Mouse (Mus musculus): ENCODE results near the gene Zmym3. TPM values are rescaled to one million over a fixed set of nuclear protein-coding genes. Genes with fewer than 3 reads are reported as not detected.
A peak's percentile ranks its signal among the peaks of the same experiment; 100 is the strongest.
"Not testable (repeated sequence)": the region's sequence is repeated elsewhere in the genome, so short reads cannot be mapped to it uniquely, and the experiment has no call there.

The Zmym3 gene
- polyA plus RNA-seq, 1 experiment from 2014 or later = 27.7 TPM

GRCm38 (mm10) chrX:101379744-101380143, 40.9 kb downstream of the Zmym3 start:
- Histone ChIP-seq H3K4me1 (ENCODE audit: control insufficient read depth, insufficient read depth, low read length) (no peaks in the 10 kb centered on the region; the same call in 1 of the 2 replicates), H3K4me2 (ENCODE audit: low read depth, low read length) (no peak overlapping the region), H3K4me3 (replicated peaks; ENCODE audit: low read length) (no peak overlapping the region), H3K9me3 (replicated peaks; ENCODE audit: control insufficient read depth, low read length) (no peaks in the 10 kb centered on the region), H3K27me3 (ENCODE audit: control insufficient read depth, insufficient read depth, low read length) (peaks cover 33% of the 10 kb centered on the region), H3K27ac (ENCODE audit: low read length) (no peak overlapping the region), H3K9ac (ENCODE audit: low read length) (no peak overlapping the region), H3K36me3 (ENCODE audit: control insufficient read depth, insufficient read depth, low read length) (no peaks in the 10 kb centered on the region)
- WGBS = 55% methylated on average over 1 of the region's 1 CpGs
- ATAC-seq (ENCODE audit: insufficient read depth, low FRiP score) = no peak

- WGBS = 60% methylated on average over 4 of the region's 4 CpGs
- no peaks in the 10 kb centered on the region for H3K4me1 ChIP-seq (ENCODE audit: control insufficient read depth, insufficient read depth, low read length)
- peak overlapping the region; percentile 4; the same call in 1 of the 2 replicates for H3K4me3 ChIP-seq (replicated peaks; ENCODE audit: low read length)
- H3K9me3 ChIP-seq (replicated peaks; ENCODE audit: control insufficient read depth, low read length) = no peaks in the 10 kb centered on the region
- no peak overlapping the region for H3K9ac ChIP-seq (ENCODE audit: low read length)
- no peaks in the 10 kb centered on the region for H3K36me3 ChIP-seq (ENCODE audit: control insufficient read depth, insufficient read depth, low read length)
- H3K27me3 ChIP-seq (ENCODE audit: control insufficient read depth, insufficient read depth, low read length) = peaks cover 9% of the 10 kb centered on the region; the same call in 1 of the 2 replicates
- H3K4me2 ChIP-seq (ENCODE audit: low read depth, low read length) = no peak overlapping the region; the same call in 1 of the 2 replicates
- peak; percentile 84 for ATAC-seq (ENCODE audit: insufficient read depth, low FRiP score)
- H3K27ac ChIP-seq (ENCODE audit: low read length) = no peak overlapping the region
These were observed 43.6 kb downstream of the Zmym3 start for GRCm38 (mm10) chrX:101377076-101377475.

- no peak for ATAC-seq (ENCODE audit: insufficient read depth, low FRiP score)
- Histone ChIP-seq H3K36me3 (ENCODE audit: control insufficient read depth, insufficient read depth, low read length) (no peaks in the 10 kb centered on the region), H3K27me3 (ENCODE audit: control insufficient read depth, insufficient read depth, low read length) (peaks cover 2% of the 10 kb centered on the region; the same call in 1 of the 2 replicates), H3K27ac (ENCODE audit: low read length) (no peak within 1 kb of the TSS), H3K9ac (ENCODE audit: low read length) (no peak within 1 kb of the TSS), H3K4me2 (ENCODE audit: low read depth, low read length) (no peak within 1 kb of the TSS), H3K4me3 (replicated peaks; ENCODE audit: low read length) (peak within 1 kb of the TSS; percentile 4; the same call in 1 of the 2 replicates), H3K4me1 (ENCODE audit: control insufficient read depth, insufficient read depth, low read length) (no peaks in the 10 kb centered on the region), H3K9me3 (replicated peaks; ENCODE audit: control insufficient read depth, low read length) (no peaks in the 10 kb centered on the region)
- WGBS = 62% methylated on average over 7 of the region's 7 CpGs
These were observed 44.3 kb downstream of the Zmym3 start, which contains the start of gene Gjb1 for GRCm38 (mm10) chrX:101376190-101376968. Gene Gjb1, plus strand, starts transcription at chrX:101376378.

- no peak overlapping the region for H3K9ac ChIP-seq (ENCODE audit: low read length)
- no peak overlapping the region for H3K4me3 ChIP-seq (replicated peaks; ENCODE audit: low read length)
- H3K27ac ChIP-seq (ENCODE audit: low read length) = no peak overlapping the region
- no peaks in the 10 kb centered on the region; the same call in 1 of the 2 replicates for H3K27me3 ChIP-seq (ENCODE audit: control insufficient read depth, insufficient read depth, low read length)
- no peaks in the 10 kb centered on the region for H3K9me3 ChIP-seq (replicated peaks; ENCODE audit: control insufficient read depth, low read length)
- ATAC-seq (ENCODE audit: insufficient read depth, low FRiP score) = no peak
- H3K4me2 ChIP-seq (ENCODE audit: low read depth, low read length) = no peak overlapping the region
- no peaks in the 10 kb centered on the region for H3K4me1 ChIP-seq (ENCODE audit: control insufficient read depth, insufficient read depth, low read length)
- no peaks in the 10 kb centered on the region for H3K36me3 ChIP-seq (ENCODE audit: control insufficient read depth, insufficient read depth, low read length)
- 66% methylated on average over 5 of the region's 5 CpGs for WGBS
These were observed 47.7 kb downstream of the Zmym3 start for GRCm38 (mm10) chrX:101372946-101373345.

- no peak for ATAC-seq (ENCODE audit: insufficient read depth, low FRiP score)
- Histone ChIP-seq H3K27ac (ENCODE audit: low read length) (no peak overlapping the region), H3K27me3 (ENCODE audit: control insufficient read depth, insufficient read depth, low read length) (no peaks in the 10 kb centered on the region; the same call in 1 of the 2 replicates), H3K9me3 (replicated peaks; ENCODE audit: control insufficient read depth, low read length) (no peaks in the 10 kb centered on the region), H3K36me3 (ENCODE audit: control insufficient read depth, insufficient read depth, low read length) (no peaks in the 10 kb centered on the region), H3K4me3 (replicated peaks; ENCODE audit: low read length) (no peak overlapping the region), H3K9ac (ENCODE audit: low read length) (no peak overlapping the region), H3K4me1 (ENCODE audit: control insufficient read depth, insufficient read depth, low read length) (no peaks in the 10 kb centered on the region), H3K4me2 (ENCODE audit: low read depth, low read length) (no peak overlapping the region)
- 68% methylated on average over 3 of the region's 3 CpGs for WGBS
These were observed 50.1 kb downstream of the Zmym3 start for GRCm38 (mm10) chrX:101370573-101370972.

GRCm38 (mm10) chrX:101369001-101369400, 51.6 kb downstream of the Zmym3 start:
- Histone ChIP-seq H3K36me3 (ENCODE audit: control insufficient read depth, insufficient read depth, low read length) (no peaks in the 10 kb centered on the region), H3K9me3 (replicated peaks; ENCODE audit: control insufficient read depth, low read length) (no peaks in the 10 kb centered on the region), H3K9ac (ENCODE audit: low read length) (no peak overlapping the region), H3K27ac (ENCODE audit: low read length) (no peak overlapping the region), H3K4me1 (ENCODE audit: control insufficient read depth, insufficient read depth, low read length) (no peaks in the 10 kb centered on the region), H3K4me3 (replicated peaks; ENCODE audit: low read length) (no peak overlapping the region), H3K27me3 (ENCODE audit: control insufficient read depth, insufficient read depth, low read length) (no peaks in the 10 kb centered on the region; the same call in 1 of the 2 replicates), H3K4me2 (ENCODE audit: low read depth, low read length) (no peak overlapping the region)
- ATAC-seq (ENCODE audit: insufficient read depth, low FRiP score) = no peak
- 43% methylated on average over 7 of the region's 7 CpGs for WGBS

- not testable (repeated sequence) for H3K9me3 ChIP-seq (replicated peaks; ENCODE audit: control insufficient read depth, low read length); H3K4me3 ChIP-seq (replicated peaks; ENCODE audit: low read length); H3K4me1 ChIP-seq (ENCODE audit: control insufficient read depth, insufficient read depth, low read length); H3K27me3 ChIP-seq (ENCODE audit: control insufficient read depth, insufficient read depth, low read length); ATAC-seq (ENCODE audit: insufficient read depth, low FRiP score); H3K27ac ChIP-seq (ENCODE audit: low read length); H3K36me3 ChIP-seq (ENCODE audit: control insufficient read depth, insufficient read depth, low read length); H3K4me2 ChIP-seq (ENCODE audit: low read depth, low read length); H3K9ac ChIP-seq (ENCODE audit: low read length)
- WGBS = 68% methylated on average over 4 of the region's 4 CpGs
These were observed 61.7 kb downstream of the Zmym3 start for GRCm38 (mm10) chrX:101358902-101359301.

Other genes with a start within 250 kb of the Zmym3 start
- gene Snx12, start 198.3 kb downstream of the Zmym3 start, polyA plus RNA-seq (2015; fragmentation: Nextera tagmentation; extraction: Ambion mirVana) = 49.9 and 55.6 TPM in 2 replicates
- 2.1 and 2.5 TPM in 2 replicates for gene Foxo4, start 166.3 kb downstream of the Zmym3 start, polyA plus RNA-seq (2015; fragmentation: Nextera tagmentation; extraction: Ambion mirVana)
- not detected in 2 replicates for gene Gm614, start 156.9 kb downstream of the Zmym3 start, polyA plus RNA-seq (2015; fragmentation: Nextera tagmentation; extraction: Ambion mirVana)
- gene Il2rg, start 152.6 kb downstream of the Zmym3 start, polyA plus RNA-seq (2015; fragmentation: Nextera tagmentation; extraction: Ambion mirVana) = 11.8 and 12.6 TPM in 2 replicates
- gene Gm20489, start 151.8 kb downstream of the Zmym3 start, polyA plus RNA-seq (2015; fragmentation: Nextera tagmentation; extraction: Ambion mirVana) = not detected in 2 replicates
- 30.3 and 30.9 TPM in 2 replicates for gene Med12, start 146.8 kb downstream of the Zmym3 start, polyA plus RNA-seq (2015; fragmentation: Nextera tagmentation; extraction: Ambion mirVana)
- gene Nlgn3, start 121.7 kb downstream of the Zmym3 start, polyA plus RNA-seq (2015; fragmentation: Nextera tagmentation; extraction: Ambion mirVana) = 7.3 and 7.7 TPM in 2 replicates
- gene Gjb1, start 44.5 kb downstream of the Zmym3 start, polyA plus RNA-seq (2015; fragmentation: Nextera tagmentation; extraction: Ambion mirVana) = 28.1 and 31.6 TPM in 2 replicates
- gene Nono, start 8.5 kb upstream of the Zmym3 start, polyA plus RNA-seq (2015; fragmentation: Nextera tagmentation; extraction: Ambion mirVana) = 315 and 321 TPM in 2 replicates
- gene Itgb1bp2, start 28.2 kb upstream of the Zmym3 start, polyA plus RNA-seq (2015; fragmentation: Nextera tagmentation; extraction: Ambion mirVana) = 2.2 and 40.6 TPM in 2 replicates
- gene Taf1, start 111.9 kb upstream of the Zmym3 start, polyA plus RNA-seq (2015; fragmentation: Nextera tagmentation; extraction: Ambion mirVana) = 12.9 and 14.0 TPM in 2 replicates
- gene Ogt, start 219.2 kb upstream of the Zmym3 start, polyA plus RNA-seq (2015; fragmentation: Nextera tagmentation; extraction: Ambion mirVana) = 144 and 149 TPM in 2 replicates

Data from stomach, embryonic 16.5 days (tissue).